Mouse (Mus musculus) layer of hippocampus, postnatal 36 days (tissue): ENCODE measurements around the gene Il4ra. TPM values are rescaled to one million over a fixed set of nuclear protein-coding genes. Genes with fewer than 3 reads are reported as not detected.

Experiments
- DNase-seq, 2 experiments: peaks; one replicate each; pipeline ENCODE4 v3.0.0; 2022
- total RNA-seq, 2 experiments: library from RNA; stranded (reverse); gene quantifications; 2 replicates each; pipeline ENCODE4 v1.2.3; 2021

Il4ra gene
- total RNA-seq, 2 experiments from 2014 or later, result 3.1 to 3.5 TPM

GRCm38 (mm10) chr7:125572737-125573136, 20.8 kb downstream of the Il4ra start:
- no peak for DNase-seq

GRCm38 (mm10) chr7:125573849-125574248, 21.9 kb downstream of the Il4ra start:
- no peak for DNase-seq

GRCm38 (mm10) chr7:125574832-125575231, 22.9 kb downstream of the Il4ra start:
- no peak for DNase-seq

- no peak for DNase-seq
These were observed 24.0 kb downstream of the Il4ra start for GRCm38 (mm10) chr7:125575738-125576540.

- DNase-seq, result no peak
These were observed 25.1 kb downstream of the Il4ra start for GRCm38 (mm10) chr7:125576982-125577381.

DNA sequence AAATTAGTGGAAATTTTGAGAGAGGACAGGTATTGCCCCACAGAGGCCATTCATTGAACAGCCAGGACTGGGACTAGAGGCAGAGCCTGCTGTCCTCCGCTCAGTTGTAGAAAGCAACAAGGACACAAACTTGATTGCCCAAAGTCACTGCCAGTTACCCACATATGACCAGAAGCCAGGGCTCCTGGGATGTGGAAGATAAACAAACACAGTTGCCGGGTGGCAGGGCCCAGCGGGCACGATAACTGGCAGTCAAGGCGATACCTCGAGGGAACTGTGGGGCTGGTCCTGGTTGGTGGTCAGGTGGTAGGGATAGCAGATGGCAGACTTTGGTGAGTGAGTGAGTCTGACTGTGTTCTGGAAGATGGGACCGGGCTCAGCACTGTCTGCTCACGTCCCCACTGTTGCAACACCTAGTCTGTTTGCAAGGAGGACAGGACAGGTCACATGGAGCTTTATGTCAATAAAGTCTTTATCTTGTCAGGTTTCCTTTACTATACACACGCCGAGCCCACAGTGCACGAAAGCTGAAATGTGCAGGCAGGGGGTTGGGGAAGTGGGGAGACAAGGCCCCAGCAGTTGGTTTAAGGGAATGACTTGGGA, 25.7 kb downstream of the Il4ra start:
- DNase-seq, result no peak

DNA sequence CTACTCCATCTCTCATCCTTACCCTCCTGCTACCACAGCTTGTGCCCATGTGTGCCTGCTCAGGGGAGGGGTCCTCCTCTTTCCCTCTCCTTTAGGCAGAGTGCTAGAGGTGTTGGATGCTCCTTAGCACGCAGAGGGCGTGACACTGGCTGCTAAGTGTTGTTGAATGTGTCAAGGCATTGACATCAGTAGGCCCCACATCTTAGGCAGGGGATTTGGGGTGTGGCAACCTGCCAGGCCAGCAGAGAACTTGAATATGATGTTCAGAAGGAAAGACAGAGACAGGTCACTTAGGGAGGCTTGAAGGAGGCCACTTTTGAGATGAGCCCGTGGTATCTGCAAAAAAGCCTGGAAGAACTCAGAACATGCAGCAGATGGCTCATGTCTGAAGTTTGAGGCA, 26.2 kb downstream of the Il4ra start:
- no peak for DNase-seq

- DNase-seq, result no peak
These were observed 27.8 kb downstream of the Il4ra start for GRCm38 (mm10) chr7:125579545-125580219.

DNA sequence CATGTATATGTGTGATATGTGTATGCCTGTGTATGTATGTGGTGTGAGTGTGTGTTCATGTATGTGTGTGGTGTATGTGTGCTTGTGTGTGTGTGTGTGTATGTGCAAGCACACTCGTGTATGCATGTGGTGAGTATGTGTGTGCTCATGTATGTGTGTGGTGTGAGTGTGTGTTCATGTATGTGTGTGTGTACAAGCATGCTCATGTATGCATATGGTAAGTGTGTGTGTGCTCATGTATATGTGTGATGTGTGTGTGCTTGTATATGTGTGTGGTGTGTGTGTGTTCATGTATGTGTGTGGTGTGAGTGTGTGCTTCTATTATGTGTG, 28.3 kb downstream of the Il4ra start:
- no peak for DNase-seq

DNA sequence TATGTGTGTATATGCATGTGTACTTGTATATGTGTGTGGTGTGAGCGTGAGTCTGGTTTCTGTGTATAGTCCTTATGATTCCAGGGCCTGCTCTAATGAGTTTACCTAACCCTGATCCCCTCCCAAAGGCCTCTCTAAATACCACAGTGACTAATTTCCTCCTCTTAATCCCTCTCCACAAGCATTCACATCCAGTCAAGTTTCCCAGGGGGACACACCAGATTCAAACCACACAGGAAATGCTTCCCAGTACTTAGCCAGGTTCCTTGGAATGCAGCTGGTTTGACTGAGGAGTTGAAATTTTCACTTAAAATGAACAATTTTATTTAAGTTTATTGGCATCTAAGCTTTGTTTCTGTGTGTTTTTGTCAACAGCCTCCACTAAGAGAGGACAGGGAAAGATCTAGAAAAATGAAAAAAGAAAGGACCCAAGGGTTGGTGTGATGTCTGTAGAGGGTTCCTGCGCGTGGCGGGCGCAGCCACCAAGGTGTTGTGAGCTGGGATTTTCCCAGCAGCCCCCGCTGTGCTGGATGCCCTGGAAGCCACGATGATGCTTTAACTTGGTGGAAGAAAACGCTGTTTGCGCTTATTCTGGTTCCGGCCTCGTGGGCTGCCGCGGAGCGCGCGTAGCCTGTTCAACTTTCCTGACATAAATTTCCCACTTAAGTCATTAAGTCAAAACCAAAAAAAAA, 28.9 kb downstream of the Il4ra start:
- peak in 1 of 2 experiments; percentile 18 for DNase-seq

DNA sequence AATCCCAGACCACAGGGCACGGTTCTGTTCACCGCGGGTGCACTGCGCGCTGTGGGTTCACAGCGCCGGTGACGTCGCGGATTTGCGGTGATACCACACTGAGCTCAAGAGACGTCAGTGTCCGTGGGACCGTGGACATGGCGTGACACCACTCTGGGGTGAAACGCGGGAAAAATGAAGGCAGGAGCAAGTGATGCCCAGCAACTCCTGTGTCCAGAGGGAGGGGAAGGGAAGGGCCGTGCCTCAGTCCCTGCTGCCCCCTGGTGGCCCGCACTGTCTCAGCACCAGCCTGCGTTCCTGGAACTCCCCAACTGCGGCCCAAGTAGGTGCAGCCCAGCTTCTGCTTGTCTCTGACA, 29.4 kb downstream of the Il4ra start:
- peak; percentile 85 to 88 for DNase-seq

- no peak for DNase-seq
These were observed 31.5 kb downstream of the Il4ra start for GRCm38 (mm10) chr7:125583325-125584004.

DNA sequence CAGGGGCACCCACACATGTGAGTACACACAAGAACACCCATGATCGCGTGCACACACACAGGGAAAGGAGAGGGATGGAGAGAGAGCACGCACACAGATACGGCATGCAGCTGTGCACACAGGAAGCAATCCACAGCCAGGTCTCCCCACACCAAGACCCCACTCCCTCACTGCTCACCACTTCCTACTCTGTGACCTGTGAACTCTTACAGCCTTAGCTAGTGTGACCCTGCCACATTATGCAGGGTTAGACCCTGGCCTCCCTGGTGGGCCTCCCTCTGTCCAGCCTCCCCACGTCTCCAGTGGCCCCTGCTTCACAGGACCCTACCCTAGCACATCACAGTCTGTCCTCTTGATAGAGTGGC, 32.1 kb downstream of the Il4ra start:
- no peak for DNase-seq

DNA sequence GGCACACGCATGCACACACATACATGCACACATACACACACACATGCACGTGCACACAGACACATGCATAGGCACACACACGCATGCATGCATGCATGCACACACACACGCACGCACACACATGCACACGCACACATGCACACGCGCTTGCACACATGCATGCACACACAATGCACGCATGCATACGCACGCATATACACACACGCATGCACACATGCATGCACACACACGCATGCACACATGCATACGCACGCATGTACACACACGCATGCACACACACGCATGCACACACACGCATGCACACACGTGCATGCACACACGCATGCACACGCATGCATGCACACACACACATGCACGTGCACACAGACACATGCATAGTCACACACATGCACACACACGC, 34.4 kb downstream of the Il4ra start:
- no peak for DNase-seq

DNA sequence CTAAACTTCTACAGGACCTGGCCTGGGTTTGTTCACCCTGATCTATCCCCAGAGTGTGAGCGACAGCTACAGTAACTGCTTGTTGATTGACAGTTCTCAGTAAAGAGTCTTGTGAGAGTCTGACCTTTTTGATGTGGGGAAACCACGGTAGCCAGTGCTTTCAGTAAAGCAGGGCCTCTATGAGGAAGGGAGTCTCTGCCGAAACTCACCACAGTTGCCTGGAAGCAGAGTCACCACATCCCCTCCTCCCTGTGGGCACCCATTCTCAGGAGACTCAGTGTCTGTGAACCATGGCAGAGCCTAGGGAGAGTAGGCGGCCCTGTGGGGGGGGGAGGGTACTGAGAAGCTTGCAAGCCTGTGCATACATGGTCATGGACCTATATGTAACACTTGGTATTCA, 36.8 kb downstream of the Il4ra start:
- DNase-seq, result no peak

- DNase-seq, result no peak
These were observed 38.0 kb downstream of the Il4ra start for GRCm38 (mm10) chr7:125589896-125590295.

DNA sequence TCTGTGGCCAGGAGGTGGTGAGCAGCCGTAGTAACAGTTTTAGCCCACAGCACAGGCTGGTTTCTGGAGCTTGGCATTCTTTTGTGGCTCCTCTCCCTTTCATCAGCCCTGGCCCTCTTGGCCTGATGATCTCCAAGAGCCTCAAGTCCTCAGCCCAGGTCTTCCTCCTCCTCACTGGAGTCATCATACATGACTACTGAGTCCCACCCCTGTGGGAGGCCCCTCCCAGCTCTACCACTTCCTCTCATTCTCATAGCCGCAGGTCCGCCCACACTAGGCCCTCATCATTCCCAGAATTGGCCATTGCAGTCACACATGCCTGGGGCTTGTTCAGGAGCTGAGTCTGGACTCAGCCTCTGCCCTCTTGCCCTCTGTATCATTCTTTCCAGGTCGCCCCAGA, 41.9 kb downstream of the Il4ra start:
- DNase-seq, result no peak

DNA sequence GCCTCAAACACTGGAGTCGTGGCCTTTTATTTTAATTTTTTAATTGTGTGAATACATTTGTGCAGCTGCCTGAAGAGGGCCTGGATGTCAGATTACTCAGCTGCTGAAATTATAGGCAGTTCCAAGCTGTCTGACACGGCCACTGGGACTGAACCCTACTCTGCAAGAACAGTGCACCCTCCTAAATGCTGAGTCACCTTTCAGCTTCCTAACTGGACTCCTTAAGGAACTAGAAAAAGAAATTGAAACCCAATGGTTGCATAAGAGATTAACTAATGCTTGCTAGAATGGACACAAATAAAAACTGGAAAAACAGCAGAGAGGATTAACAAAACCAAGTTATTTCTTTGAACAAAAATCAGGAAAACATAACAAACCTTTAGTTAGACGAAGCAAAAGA, 44.5 kb downstream of the Il4ra start:
- DNase-seq, result no peak

DNA sequence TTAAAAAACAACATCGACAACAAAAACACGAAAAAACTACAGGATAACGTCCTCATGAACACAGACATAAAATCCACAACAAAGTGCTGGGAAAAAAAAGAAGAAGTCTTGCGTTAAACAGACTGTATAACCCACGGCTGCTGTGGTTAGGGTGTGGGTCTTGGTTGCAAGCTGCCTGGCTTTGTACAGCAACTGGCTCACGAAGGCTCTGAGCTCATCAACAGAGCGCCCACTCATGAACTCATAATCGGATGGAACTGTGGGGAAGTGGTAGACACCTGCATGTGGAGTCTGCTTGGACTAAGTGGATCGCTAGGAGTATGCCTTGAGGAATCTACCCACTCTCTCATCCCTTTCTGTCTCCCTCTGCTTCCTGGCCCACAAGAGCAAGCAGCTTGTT, 45.2 kb downstream of the Il4ra start:
- DNase-seq, result no peak

- no peak for DNase-seq
These were observed 45.8 kb downstream of the Il4ra start for GRCm38 (mm10) chr7:125597516-125598347.

DNA sequence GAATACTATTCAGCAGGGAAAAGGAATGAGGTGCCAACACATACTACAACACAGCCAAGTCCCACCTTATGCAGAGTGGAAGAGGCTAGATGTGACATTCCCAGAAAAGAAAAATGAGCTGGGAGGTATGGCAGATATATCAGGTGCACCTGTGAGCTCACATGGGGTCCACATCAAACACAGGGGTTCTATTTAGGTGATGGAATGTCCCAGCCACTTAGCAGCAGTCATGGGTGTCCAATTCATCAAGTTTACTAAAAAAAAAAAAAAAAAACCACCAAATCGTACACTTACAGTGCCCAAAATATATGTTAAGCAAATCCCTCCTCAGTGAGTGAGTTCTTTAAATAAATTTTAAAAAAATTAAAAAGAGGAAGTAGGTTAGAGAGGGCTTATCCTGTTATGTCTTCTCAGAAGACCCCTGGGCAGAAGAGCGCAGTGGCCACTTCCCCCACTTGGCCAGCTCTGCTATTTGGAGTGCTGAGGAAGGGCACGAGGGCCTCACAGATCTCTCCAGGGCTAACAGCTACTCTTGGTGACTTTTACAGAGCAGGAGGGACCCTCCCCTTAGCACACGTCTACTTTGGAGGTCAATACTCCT, 47.6 kb downstream of the Il4ra start:
- no peak for DNase-seq
